Mouse (Mus musculus): ENCODE data around the gene Ap3d1. TPM values are rescaled to one million over a fixed set of nuclear protein-coding genes. Genes with fewer than 3 reads are reported as not detected.

Ap3d1 gene
- total RNA-seq, 1 experiment from 2014 or later = 173 TPM

DNA sequence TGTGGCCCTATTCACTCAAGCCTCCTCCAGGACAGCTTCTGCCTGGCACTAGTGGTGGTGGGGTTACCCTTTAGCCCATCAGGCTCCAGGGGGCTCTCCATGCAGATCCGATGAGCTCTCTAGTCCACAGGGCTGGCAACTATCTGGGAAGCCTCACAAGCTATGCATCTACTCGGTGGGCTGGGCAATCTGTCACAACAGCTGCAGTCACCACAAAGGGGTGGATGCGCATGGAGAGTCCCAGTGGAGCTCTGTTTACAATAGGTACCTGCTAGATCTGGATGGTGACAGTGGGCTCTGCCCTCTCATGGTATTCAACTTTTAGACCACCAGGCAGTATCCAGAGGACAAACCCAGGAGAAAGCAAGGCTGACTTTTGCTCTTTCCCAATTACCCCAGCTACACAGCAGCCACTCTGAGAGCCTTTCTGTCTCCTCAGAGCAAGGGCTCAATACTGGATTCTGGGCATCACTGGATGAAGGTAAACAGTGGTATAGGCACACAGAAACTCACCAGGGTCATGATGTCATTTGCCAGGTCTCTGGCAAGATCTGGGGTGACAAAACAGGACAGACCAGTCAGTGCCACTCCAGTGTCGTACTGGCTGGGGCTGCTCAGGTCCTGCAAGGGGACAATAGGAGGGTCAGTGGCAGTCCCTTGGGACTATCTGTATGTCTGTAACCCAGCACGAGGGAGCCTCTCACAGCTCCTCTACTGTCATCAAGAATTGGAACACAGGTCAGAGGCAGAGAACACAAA is 14.5 kb downstream of the Ap3d1 start:
- no peak for ATAC-seq (ENCODE audit: extremely low read depth, insufficient number of reproducible peaks, low FRiP score, poor library complexity, severe bottlenecking)

DNA sequence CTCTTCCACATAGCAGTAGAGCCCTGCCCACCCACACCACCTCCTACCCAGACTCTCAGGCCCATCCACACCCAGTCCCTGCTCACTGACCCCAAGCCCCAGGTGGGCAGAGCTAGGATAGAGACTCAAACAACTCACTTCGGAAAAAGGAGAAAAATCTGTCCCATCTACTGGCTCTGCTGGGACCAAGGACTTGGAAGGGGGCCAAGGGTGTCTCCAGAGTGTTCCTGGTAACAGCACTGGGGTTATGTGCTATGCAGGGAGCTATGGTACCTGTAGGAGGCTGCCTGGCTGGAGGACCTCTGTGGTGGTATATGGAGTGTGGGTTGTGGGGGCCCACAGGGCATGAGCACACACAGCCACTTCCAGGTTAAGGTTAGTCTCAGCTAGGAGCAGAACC is 24.8 kb downstream of the Ap3d1 start:
- ATAC-seq (ENCODE audit: extremely low read depth, insufficient number of reproducible peaks, low FRiP score, poor library complexity, severe bottlenecking) = no peak

DNA sequence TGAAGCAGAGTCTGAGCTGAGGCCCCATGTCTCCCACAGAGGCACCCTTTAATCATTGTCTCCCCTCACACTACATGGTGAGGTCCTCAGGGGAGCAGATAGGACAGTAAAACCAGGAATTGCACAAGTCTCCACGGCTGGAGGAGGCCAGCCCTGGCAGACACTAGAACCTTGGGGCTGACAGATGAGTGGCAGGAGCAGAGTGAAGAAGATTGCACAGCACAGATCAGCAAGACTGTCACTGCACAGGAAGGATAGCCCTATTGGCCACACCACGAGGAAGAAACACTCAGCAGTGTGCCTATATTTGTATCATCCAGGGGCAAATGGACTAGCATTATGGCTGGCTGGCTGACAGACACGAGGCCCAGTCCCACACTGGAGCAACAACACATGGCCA is 31.2 kb downstream of the Ap3d1 start:
- ATAC-seq (ENCODE audit: extremely low read depth, insufficient number of reproducible peaks, low FRiP score, poor library complexity, severe bottlenecking) = no peak

GRCm38 (mm10) chr10:80705479-80705878 is 36.6 kb downstream of the Ap3d1 start:
- ATAC-seq (ENCODE audit: extremely low read depth, insufficient number of reproducible peaks, low FRiP score, poor library complexity, severe bottlenecking) = no peak

DNA sequence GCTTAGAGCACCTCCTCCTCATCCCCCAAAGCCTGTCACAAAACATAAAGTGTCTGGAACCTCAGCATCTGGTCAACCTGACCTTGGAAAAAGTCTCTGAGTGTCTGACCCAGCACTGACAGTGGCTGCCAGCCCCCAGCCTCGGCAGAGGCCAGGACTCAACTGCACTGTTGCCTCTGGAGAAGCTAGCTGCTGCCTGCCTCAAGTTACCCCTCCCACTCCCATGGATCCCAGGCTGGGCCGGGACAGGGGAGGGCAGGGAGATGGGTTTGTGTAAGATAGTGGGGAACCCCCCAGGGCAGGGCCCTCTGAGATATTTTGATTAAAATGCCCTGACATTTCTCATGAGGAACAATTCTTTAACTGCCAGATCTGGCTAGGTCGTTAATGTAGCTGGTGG is 37.0 kb downstream of the Ap3d1 start:
- ATAC-seq (ENCODE audit: extremely low read depth, insufficient number of reproducible peaks, low FRiP score, poor library complexity, severe bottlenecking) = no peak

DNA sequence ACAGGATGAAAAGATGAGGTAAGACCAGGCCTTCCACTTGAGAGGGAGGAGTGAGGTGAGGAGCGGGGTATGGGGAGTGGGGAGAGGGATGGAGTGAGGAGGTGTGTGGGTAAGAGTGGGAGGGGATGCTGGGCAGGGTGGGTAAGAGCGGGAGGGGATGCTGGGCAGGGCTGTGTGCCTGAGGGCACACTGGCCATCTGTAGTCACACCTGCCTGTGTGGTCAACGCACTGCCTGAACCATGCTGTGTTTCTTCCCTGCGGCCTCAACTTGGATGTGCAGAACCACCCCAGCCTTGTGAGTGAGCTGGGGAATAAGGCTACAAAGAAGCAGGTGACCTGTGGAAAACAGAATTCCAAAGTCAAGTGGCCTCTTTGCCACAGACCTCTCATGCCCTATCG is 37.6 kb downstream of the Ap3d1 start:
- no peak for ATAC-seq (ENCODE audit: extremely low read depth, insufficient number of reproducible peaks, low FRiP score, poor library complexity, severe bottlenecking)

- ATAC-seq (ENCODE audit: extremely low read depth, insufficient number of reproducible peaks, low FRiP score, poor library complexity, severe bottlenecking) = no peak
These were observed 38.4 kb downstream of the Ap3d1 start for GRCm38 (mm10) chr10:80703643-80704042.

DNA sequence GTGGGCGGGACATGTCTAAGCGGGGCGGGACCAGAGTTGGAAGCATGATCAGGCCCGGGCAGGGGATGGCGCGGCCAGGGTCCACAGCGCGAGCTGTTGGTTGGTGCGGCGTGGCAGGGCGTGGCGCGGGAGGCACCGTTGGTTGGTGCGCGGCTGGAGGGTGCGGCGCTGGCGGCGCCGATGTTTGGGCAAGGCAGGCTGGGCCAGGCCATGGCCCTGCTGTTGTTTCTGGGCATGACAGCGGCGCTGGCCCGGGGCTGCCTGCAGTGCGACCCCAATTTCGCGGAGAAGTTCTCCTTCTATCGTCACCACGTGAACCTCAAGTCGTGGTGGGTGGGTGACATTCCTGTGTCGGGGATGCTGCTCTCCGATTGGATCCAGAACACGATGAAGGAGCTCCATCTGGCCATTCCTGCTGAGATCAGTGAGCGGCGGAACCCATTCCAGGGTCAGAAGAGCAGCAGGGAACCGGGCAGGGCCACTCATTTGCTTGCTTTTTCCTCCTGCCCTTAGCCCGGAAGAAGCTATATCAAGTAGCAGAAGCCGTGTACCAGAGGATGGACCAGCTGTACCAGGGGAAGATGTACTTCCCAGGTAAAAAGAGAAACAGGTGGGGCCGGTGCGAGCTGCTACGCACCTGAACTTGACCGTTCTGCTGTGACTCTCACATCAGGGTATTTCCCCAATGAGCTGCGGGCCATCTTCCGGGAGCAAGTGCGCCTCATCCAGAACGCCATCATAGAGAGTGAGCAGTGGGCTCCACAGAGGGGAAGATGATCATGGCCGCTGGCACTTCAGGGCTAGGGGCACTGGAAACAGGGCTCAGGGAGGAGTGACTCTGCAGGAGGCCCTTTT is 39.3 kb downstream of the Ap3d1 start:
- ATAC-seq (ENCODE audit: extremely low read depth, insufficient number of reproducible peaks, low FRiP score, poor library complexity, severe bottlenecking) = peak; percentile 37

GRCm38 (mm10) chr10:80701721-80702535 is 40.1 kb downstream of the Ap3d1 start, which contains the start of the genes Mob3a and Izumo4:
Gene Mob3a (minus strand): TSS chr10:80701977.
Gene Izumo4 (plus strand): TSS chr10:80702184.
- peak; percentile 79 for ATAC-seq (ENCODE audit: extremely low read depth, insufficient number of reproducible peaks, low FRiP score, poor library complexity, severe bottlenecking)

- peak; percentile 22; the same call in 1 of the 2 replicates for ATAC-seq (ENCODE audit: extremely low read depth, insufficient number of reproducible peaks, low FRiP score, poor library complexity, severe bottlenecking)
These were observed 41.3 kb downstream of the Ap3d1 start for GRCm38 (mm10) chr10:80700732-80701131.

GRCm38 (mm10) chr10:80700038-80700504 is 42.0 kb downstream of the Ap3d1 start:
- no peak for ATAC-seq (ENCODE audit: extremely low read depth, insufficient number of reproducible peaks, low FRiP score, poor library complexity, severe bottlenecking)

GRCm38 (mm10) chr10:80698605-80699004 is 43.5 kb downstream of the Ap3d1 start:
- ATAC-seq (ENCODE audit: extremely low read depth, insufficient number of reproducible peaks, low FRiP score, poor library complexity, severe bottlenecking) = no peak

- no peak for ATAC-seq (ENCODE audit: extremely low read depth, insufficient number of reproducible peaks, low FRiP score, poor library complexity, severe bottlenecking)
These were observed 44.3 kb downstream of the Ap3d1 start for GRCm38 (mm10) chr10:80697812-80698211.

GRCm38 (mm10) chr10:80697393-80697787 is 44.7 kb downstream of the Ap3d1 start:
- ATAC-seq (ENCODE audit: extremely low read depth, insufficient number of reproducible peaks, low FRiP score, poor library complexity, severe bottlenecking) = no peak

GRCm38 (mm10) chr10:80696502-80697392 is 45.3 kb downstream of the Ap3d1 start:
- ATAC-seq (ENCODE audit: extremely low read depth, insufficient number of reproducible peaks, low FRiP score, poor library complexity, severe bottlenecking) = no peak

GRCm38 (mm10) chr10:80695801-80696501 is 46.1 kb downstream of the Ap3d1 start:
- ATAC-seq (ENCODE audit: extremely low read depth, insufficient number of reproducible peaks, low FRiP score, poor library complexity, severe bottlenecking) = no peak

- ATAC-seq (ENCODE audit: extremely low read depth, insufficient number of reproducible peaks, low FRiP score, poor library complexity, severe bottlenecking) = peak; percentile 82
These were observed 46.9 kb downstream of the Ap3d1 start for GRCm38 (mm10) chr10:80695186-80695585.
